Mouse (Mus musculus): ENCODE results near the gene Ino80d. TPM values are rescaled to one million over a fixed set of nuclear protein-coding genes. Genes with fewer than 3 reads are reported as not detected.

Gene Ino80d
- polyA plus RNA-seq, 1 experiment from 2014 or later = 7.8 TPM

DNA sequence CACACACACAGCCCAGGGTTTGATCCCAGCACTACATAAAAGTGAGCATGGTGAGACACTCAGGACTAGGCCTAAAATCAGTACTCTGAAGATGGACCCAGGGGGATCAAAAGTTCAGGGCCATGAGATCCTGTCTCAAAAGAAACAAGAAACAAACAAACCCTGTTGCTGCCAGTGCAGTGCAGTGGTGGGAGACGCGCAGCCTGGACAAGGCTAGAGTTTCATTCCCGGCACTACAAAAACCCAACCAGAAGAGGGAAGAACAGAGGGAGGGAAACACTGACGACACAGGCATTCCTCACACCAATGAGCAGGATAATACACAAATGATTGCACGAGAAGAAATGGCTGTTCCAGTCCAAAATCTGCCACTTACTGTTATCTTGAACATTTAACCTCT, 18.4 kb downstream of the Ino80d start:
- Histone ChIP-seq H3K27ac (ENCODE audit: low read depth, low read length) (no peak overlapping the region), H3K9ac (ENCODE audit: low read length) (no peak overlapping the region)

DNA sequence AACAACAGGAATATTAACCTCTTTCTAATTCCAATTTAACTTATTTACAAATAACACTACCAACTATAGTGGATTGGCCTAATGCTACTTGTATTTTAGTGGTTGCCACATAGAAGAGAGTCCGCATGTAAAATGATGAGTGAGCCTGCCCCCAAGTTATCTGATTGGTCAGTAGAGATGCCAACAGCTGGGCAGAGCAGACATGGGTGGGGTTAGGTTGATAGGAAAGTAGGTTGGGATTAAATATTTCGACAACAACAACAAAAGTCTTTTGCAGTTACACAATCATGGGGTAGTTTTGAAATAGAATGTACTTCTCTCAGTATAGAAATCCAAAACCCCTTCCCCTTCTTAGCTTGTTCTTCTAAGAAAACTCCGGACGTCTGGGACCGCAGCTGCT, 24.7 kb downstream of the Ino80d start:
- WGBS = 87% methylated on average over 5 of the region's 5 CpGs
- ATAC-seq (ENCODE audit: low FRiP score) = no peak
- H3K27me3 ChIP-seq (ENCODE audit: control insufficient read depth, insufficient read depth, low read length) = no peaks in the 10 kb centered on the region
- no peaks in the 10 kb centered on the region for H3K4me1 ChIP-seq (ENCODE audit: control insufficient read depth, insufficient read depth, low read length)
- H3K9me3 ChIP-seq (ENCODE audit: control insufficient read depth, low read length) = no peaks in the 10 kb centered on the region
- DNase-seq (ENCODE audit: low spot score, missing footprints) = no peak
- H3K9ac ChIP-seq (ENCODE audit: low read length) = no peak overlapping the region
- H3K36me3 ChIP-seq (ENCODE audit: control insufficient read depth, insufficient read depth, low read length) = peaks cover 13% of the 10 kb centered on the region
- H3K27ac ChIP-seq (ENCODE audit: low read depth, low read length) = no peak overlapping the region
- H3K4me3 ChIP-seq (ENCODE audit: low read depth, low read length) = no peak overlapping the region
- no peak overlapping the region for H3K4me2 ChIP-seq

More for the DNA sequence above, 18.4 kb downstream of the Ino80d start:
- peaks cover 9% of the 10 kb centered on the region; the same call in 1 of the 2 replicates for H3K36me3 ChIP-seq (ENCODE audit: control insufficient read depth, insufficient read depth, low read length)
- ATAC-seq (ENCODE audit: low FRiP score) = no peak
- no peak overlapping the region for H3K4me3 ChIP-seq (ENCODE audit: low read depth, low read length)
- H3K9me3 ChIP-seq (ENCODE audit: control insufficient read depth, low read length) = no peaks in the 10 kb centered on the region
- DNase-seq (ENCODE audit: low spot score, missing footprints) = no peak
- 92% methylated on average over 5 of the region's 5 CpGs for WGBS
- no peak overlapping the region for H3K4me2 ChIP-seq
- no peaks in the 10 kb centered on the region for H3K4me1 ChIP-seq (ENCODE audit: control insufficient read depth, insufficient read depth, low read length)
- H3K27me3 ChIP-seq (ENCODE audit: control insufficient read depth, insufficient read depth, low read length) = no peaks in the 10 kb centered on the region

DNA sequence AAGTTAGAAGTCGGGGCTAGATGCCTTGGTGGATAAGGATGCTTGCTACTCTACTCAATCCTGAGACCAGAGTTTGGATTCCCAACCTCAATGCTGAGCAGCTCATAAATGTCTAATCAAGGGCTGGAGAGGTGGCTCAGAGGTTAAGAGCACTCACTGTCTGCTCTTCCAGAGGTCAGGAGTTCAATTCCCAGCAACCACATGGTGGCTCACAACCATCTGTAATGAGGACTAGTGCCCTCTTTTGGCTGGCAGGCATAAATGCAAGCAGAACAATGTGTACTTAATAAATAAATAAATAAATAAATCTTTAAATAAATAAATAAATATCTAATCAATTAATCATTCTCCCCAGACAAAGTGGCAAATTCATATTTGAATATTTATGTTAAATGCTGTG, 25.9 kb downstream of the Ino80d start:
- ATAC-seq (ENCODE audit: low FRiP score) (no peak), DNase-seq (ENCODE audit: low spot score, missing footprints) (no peak)
- Histone ChIP-seq H3K36me3 (ENCODE audit: control insufficient read depth, insufficient read depth, low read length) (peaks cover 14% of the 10 kb centered on the region), H3K9me3 (ENCODE audit: control insufficient read depth, low read length) (no peaks in the 10 kb centered on the region), H3K4me2 (no peak overlapping the region), H3K27me3 (ENCODE audit: control insufficient read depth, insufficient read depth, low read length) (no peaks in the 10 kb centered on the region), H3K4me1 (ENCODE audit: control insufficient read depth, insufficient read depth, low read length) (no peaks in the 10 kb centered on the region), H3K9ac (ENCODE audit: low read length) (no peak overlapping the region), H3K4me3 (ENCODE audit: low read depth, low read length) (no peak overlapping the region), H3K27ac (ENCODE audit: low read depth, low read length) (no peak overlapping the region)
- 97% methylated on average over 1 of the region's 1 CpGs for WGBS

DNA sequence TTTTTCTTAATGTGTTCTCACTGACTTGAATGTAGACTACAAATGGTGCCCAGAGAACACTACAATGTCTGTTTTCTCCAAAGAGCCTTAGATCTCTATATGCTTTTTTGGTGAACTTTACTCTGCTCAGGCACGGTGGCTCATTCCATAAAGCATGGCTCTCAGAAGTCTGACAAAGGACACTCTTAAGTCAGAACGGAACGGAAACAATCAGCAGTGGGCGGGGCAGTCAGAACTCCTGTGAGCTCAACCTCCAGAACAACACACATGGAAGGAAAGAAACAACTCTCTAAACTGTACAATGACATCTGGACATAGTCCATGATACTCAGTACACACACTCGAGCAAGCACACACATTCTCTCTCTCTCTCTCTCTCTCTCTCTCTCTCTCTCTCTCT, 34.2 kb downstream of the Ino80d start:
- DNase-seq (ENCODE audit: low spot score, missing footprints) (no peak), ATAC-seq (ENCODE audit: low FRiP score) (no peak)
- Histone ChIP-seq H3K4me2 (no peak overlapping the region), H3K9ac (ENCODE audit: low read length) (no peak overlapping the region), H3K9me3 (ENCODE audit: control insufficient read depth, low read length) (no peaks in the 10 kb centered on the region), H3K27ac (ENCODE audit: low read depth, low read length) (no peak overlapping the region), H3K4me3 (ENCODE audit: low read depth, low read length) (no peak overlapping the region), H3K27me3 (ENCODE audit: control insufficient read depth, insufficient read depth, low read length) (no peaks in the 10 kb centered on the region), H3K36me3 (ENCODE audit: control insufficient read depth, insufficient read depth, low read length) (peaks cover 4% of the 10 kb centered on the region; the same call in 1 of the 2 replicates), H3K4me1 (ENCODE audit: control insufficient read depth, insufficient read depth, low read length) (no peaks in the 10 kb centered on the region)
- WGBS = 87% methylated on average over 5 of the region's 5 CpGs

DNA sequence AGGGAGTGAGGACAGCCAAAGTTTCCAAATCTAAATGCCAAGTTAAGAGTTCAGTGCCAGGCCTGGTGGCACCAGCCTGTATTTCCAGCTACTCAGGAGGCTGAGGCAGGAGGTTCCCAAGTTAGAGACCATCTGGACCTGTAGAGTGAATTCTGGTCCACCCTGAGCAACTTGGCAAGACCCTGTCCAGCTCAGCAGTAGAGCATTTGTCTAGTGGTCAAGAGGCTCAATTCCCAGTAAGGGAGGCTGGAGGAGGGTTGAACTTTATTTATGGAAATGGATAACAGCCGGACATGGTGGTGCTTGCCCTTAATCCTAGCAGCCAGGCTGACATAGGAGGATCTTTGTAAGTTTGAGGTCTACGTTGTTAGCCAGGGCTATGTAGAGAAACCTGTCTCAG, 38.1 kb downstream of the Ino80d start:
- Histone ChIP-seq H3K36me3 (ENCODE audit: control insufficient read depth, insufficient read depth, low read length) (peaks cover 16% of the 10 kb centered on the region), H3K9me3 (ENCODE audit: control insufficient read depth, low read length) (no peaks in the 10 kb centered on the region), H3K4me3 (ENCODE audit: low read depth, low read length) (no peak overlapping the region), H3K4me1 (ENCODE audit: control insufficient read depth, insufficient read depth, low read length) (no peaks in the 10 kb centered on the region), H3K27ac (ENCODE audit: low read depth, low read length) (no peak overlapping the region), H3K9ac (ENCODE audit: low read length) (no peak overlapping the region), H3K27me3 (ENCODE audit: control insufficient read depth, insufficient read depth, low read length) (no peaks in the 10 kb centered on the region), H3K4me2 (no peak overlapping the region)
- no peak for ATAC-seq (ENCODE audit: low FRiP score)
- DNase-seq (ENCODE audit: low spot score, missing footprints) = no peak
- 94% methylated on average over 2 of the region's 2 CpGs for WGBS

DNA sequence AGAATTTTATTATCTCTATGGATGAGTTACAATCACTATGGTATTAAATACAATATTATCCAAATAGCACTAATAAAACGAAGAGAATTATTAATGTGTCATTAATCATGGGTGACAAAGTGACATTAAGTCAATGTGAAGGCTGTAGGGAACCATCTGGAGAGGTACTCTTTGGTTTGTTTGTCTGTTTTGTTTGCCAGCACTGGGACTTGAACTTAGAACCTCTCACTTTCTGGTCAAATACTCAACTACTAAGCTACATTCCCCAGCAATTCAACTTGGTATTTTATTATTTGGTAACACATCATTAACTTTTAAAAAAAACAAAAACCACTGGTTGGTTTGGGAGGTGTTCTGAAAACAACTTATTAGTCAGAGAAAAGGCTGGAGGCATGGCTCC, 43.1 kb downstream of the Ino80d start:
- DNase-seq (ENCODE audit: low spot score, missing footprints) (no peak), ATAC-seq (ENCODE audit: low FRiP score) (no peak)
- 89% methylated on average over 1 of the region's 1 CpGs for WGBS
- Histone ChIP-seq H3K4me3 (ENCODE audit: low read depth, low read length) (no peak overlapping the region), H3K27me3 (ENCODE audit: control insufficient read depth, insufficient read depth, low read length) (no peaks in the 10 kb centered on the region), H3K27ac (ENCODE audit: low read depth, low read length) (no peak overlapping the region), H3K9ac (ENCODE audit: low read length) (no peak overlapping the region), H3K4me1 (ENCODE audit: control insufficient read depth, insufficient read depth, low read length) (no peaks in the 10 kb centered on the region), H3K4me2 (no peak overlapping the region), H3K9me3 (ENCODE audit: control insufficient read depth, low read length) (no peaks in the 10 kb centered on the region), H3K36me3 (ENCODE audit: control insufficient read depth, insufficient read depth, low read length) (peaks cover 22% of the 10 kb centered on the region)

DNA sequence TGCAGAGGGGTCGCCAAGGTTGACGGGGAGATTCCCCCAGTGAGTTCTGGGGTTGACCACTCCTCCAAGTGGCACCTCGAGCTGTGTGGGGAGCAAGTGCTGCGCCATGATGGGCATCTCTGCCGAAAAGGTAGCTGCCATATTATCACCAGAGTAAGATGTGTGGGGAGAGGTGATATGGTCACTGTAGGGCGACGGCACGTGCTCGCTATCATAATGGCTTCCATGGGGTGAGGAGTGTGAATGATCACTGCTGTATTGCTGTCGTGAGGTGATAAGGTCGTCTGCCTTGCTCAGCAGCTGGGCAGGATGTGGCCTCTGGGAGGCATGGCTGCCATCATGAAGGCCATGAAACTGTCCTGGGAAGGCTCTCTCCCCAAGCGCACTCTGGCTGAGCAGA, 56.1 kb downstream of the Ino80d start:
- WGBS = 94% methylated on average over 12 of the region's 12 CpGs
- no peak for ATAC-seq (ENCODE audit: low FRiP score)
- no peak overlapping the region for H3K9ac ChIP-seq (ENCODE audit: low read length)
- H3K9me3 ChIP-seq (ENCODE audit: control insufficient read depth, low read length) = no peaks in the 10 kb centered on the region
- no peak overlapping the region for H3K4me2 ChIP-seq
- no peak overlapping the region for H3K27ac ChIP-seq (ENCODE audit: low read depth, low read length)
- H3K4me1 ChIP-seq (ENCODE audit: control insufficient read depth, insufficient read depth, low read length) = no peaks in the 10 kb centered on the region
- H3K36me3 ChIP-seq (ENCODE audit: control insufficient read depth, insufficient read depth, low read length) = peaks cover 25% of the 10 kb centered on the region
- no peak for DNase-seq (ENCODE audit: low spot score, missing footprints)
- H3K4me3 ChIP-seq (ENCODE audit: low read depth, low read length) = no peak overlapping the region
- no peaks in the 10 kb centered on the region for H3K27me3 ChIP-seq (ENCODE audit: control insufficient read depth, insufficient read depth, low read length)

DNA sequence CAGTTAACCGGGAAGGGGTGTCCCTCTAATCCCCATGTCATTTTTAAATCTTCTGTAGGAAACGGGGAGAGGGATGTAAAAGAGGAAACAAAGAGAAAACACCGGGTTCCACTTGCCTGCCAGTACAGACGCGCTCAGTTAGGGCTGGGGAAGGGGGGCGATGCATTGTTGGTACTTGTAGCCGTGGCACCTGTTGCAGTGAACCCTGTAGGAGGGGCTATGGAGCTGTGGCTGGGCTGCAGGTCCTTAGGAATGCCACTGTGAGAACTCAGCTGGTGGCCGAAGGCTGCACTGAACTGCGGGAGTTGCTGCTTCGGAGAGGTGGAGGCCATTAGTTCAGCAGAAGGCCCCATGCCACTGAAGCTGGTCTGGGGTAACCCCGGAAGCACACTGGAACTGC, 56.6 kb downstream of the Ino80d start:
- Histone ChIP-seq H3K9me3 (ENCODE audit: control insufficient read depth, low read length) (no peaks in the 10 kb centered on the region), H3K4me1 (ENCODE audit: control insufficient read depth, insufficient read depth, low read length) (no peaks in the 10 kb centered on the region), H3K4me3 (ENCODE audit: low read depth, low read length) (no peak overlapping the region), H3K27me3 (ENCODE audit: control insufficient read depth, insufficient read depth, low read length) (no peaks in the 10 kb centered on the region), H3K4me2 (no peak overlapping the region), H3K9ac (ENCODE audit: low read length) (no peak overlapping the region), H3K36me3 (ENCODE audit: control insufficient read depth, insufficient read depth, low read length) (peaks cover 25% of the 10 kb centered on the region), H3K27ac (ENCODE audit: low read depth, low read length) (no peak overlapping the region)
- DNase-seq (ENCODE audit: low spot score, missing footprints) (no peak), ATAC-seq (ENCODE audit: low FRiP score) (no peak)
- 90% methylated on average over 11 of the region's 11 CpGs for WGBS

DNA sequence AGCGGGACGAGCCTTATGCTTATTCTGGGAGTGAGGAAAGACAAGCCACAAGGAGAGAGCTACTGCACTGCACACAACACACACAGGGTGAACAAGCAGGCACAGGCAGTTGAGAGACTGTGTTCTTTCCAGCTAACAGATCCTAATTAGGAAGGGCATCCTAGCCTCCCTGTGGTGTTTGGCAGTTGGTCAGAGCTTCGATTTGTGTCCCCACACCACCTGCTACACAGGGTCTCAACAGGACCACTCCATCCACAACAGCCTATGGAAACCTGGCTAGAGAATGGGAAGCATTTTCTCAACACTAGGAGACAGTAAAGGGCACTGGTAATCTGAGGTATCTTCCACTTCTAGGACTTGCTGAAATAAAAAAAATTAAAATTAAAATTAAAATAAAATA, 57.1 kb downstream of the Ino80d start:
- Histone ChIP-seq H3K27me3 (ENCODE audit: control insufficient read depth, insufficient read depth, low read length) (no peaks in the 10 kb centered on the region), H3K9ac (ENCODE audit: low read length) (no peak overlapping the region), H3K4me1 (ENCODE audit: control insufficient read depth, insufficient read depth, low read length) (no peaks in the 10 kb centered on the region), H3K4me3 (ENCODE audit: low read depth, low read length) (no peak overlapping the region), H3K9me3 (ENCODE audit: control insufficient read depth, low read length) (no peaks in the 10 kb centered on the region), H3K36me3 (ENCODE audit: control insufficient read depth, insufficient read depth, low read length) (peaks cover 25% of the 10 kb centered on the region), H3K4me2 (no peak overlapping the region), H3K27ac (ENCODE audit: low read depth, low read length) (no peak overlapping the region)
- ATAC-seq (ENCODE audit: low FRiP score) = no peak
- 92% methylated on average over 3 of the region's 3 CpGs for WGBS
- DNase-seq (ENCODE audit: low spot score, missing footprints) = no peak

DNA sequence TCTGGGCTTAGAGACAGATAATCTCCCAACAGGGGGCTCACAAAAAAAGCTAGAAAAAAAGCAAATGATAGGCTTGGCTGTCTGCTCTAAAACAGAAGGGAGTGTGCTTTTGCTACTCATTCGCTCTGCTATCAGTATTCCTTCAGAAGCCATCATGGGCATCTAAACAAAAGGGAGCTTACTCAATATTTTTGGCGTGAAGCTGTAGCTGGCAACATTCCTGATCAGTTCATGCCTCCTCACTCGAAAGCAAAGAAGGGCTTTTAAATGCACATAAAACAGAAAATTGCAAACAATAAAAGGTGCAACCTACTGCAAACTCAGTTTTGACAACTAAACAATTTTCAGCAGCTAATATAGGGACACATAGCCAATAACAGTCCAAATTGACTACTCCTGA, 59.1 kb downstream of the Ino80d start:
- Histone ChIP-seq H3K4me1 (ENCODE audit: control insufficient read depth, insufficient read depth, low read length) (no peaks in the 10 kb centered on the region), H3K4me2 (no peak overlapping the region), H3K4me3 (ENCODE audit: low read depth, low read length) (no peak overlapping the region), H3K27me3 (ENCODE audit: control insufficient read depth, insufficient read depth, low read length) (no peaks in the 10 kb centered on the region), H3K36me3 (ENCODE audit: control insufficient read depth, insufficient read depth, low read length) (peaks cover 19% of the 10 kb centered on the region), H3K27ac (ENCODE audit: low read depth, low read length) (no peak overlapping the region), H3K9me3 (ENCODE audit: control insufficient read depth, low read length) (no peaks in the 10 kb centered on the region), H3K9ac (ENCODE audit: low read length) (no peak overlapping the region)
- 73% methylated on average over 3 of the region's 3 CpGs for WGBS
- ATAC-seq (ENCODE audit: low FRiP score) (no peak), DNase-seq (ENCODE audit: low spot score, missing footprints) (no peak)

Data from midbrain, embryonic 11.5 days (tissue).